Comparison of ENCODE assay signal across 19 mouse cellular contexts in the genomic region with DNA sequence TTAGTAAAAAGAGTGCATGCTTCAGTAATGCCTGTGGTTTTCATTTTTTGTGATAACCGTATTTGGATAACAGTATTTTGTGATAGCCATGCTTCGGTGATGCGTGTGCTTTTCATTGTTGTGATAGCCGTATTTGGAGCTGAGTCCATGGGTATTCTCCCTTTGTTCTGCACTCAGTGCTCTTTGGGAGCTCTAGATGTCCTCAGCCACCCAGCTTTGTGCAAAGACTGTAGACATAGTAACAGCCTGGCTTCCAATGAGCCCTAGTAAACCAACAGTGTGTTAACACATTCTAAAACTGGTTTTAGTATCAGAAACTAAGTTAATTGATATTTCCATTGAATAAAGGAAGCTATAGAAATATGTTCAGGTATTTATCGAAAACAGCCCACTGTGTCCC.
DNase-seq lines count a peak whose midpoint lies in the region; ATAC-seq and TF ChIP-seq lines count a peak whose summit lies in the region.
"Had no signal": no experiment of that assay in that cellular context is flagged by ENCODE, and none has a peak within 500 bp of the region (broad histone marks: within the 10 kb centered on the region; RNA-seq: fewer than 3 reads in every experiment).

No protein-coding gene starts in this region.

- H3K9me3 ChIP-seq in heart, embryonic 16.5 days (replicated peaks; ENCODE audit: control insufficient read depth, low read length) = no peaks in the 10 kb centered on the region
- no peaks in the 10 kb centered on the region for H3K9me3 ChIP-seq in midbrain, postnatal 0 days (ENCODE audit: low read length)
- H3K9me3 ChIP-seq in midbrain, embryonic 13.5 days = no peaks in the 10 kb centered on the region
- H3K9me3 ChIP-seq in stomach, postnatal 0 days (ENCODE audit: control insufficient read depth, low read length) = no peaks in the 10 kb centered on the region
- H3K9me3 ChIP-seq: embryonic facial prominence, embryonic 12.5 days; forebrain, embryonic 15.5 days; heart, embryonic 10.5 days; hindbrain, embryonic 13.5 days; intestine, embryonic 15.5 days had no signal

- 0 out of 2 replicates have a peak, but pooled peaks have one; percentile 41 for ATAC-seq in heart, embryonic 16.5 days (replicated peaks; ENCODE audit: extremely low read depth, insufficient read depth, low FRiP score)
- ATAC-seq in midbrain, postnatal 0 days (ENCODE audit: low FRiP score) = no peak
- ATAC-seq in midbrain, embryonic 13.5 days = no peak
- ATAC-seq in stomach, postnatal 0 days (ENCODE audit: low FRiP score, low TSS enrichment) = no peak
- ATAC-seq: forebrain, embryonic 15.5 days; intestine, embryonic 15.5 days had no signal

- no peak overlapping the region for H3K27ac ChIP-seq in heart, embryonic 16.5 days (ENCODE audit: low read length)
- H3K27ac ChIP-seq in midbrain, postnatal 0 days (ENCODE audit: low read depth, low read length) = no peak overlapping the region
- H3K27ac ChIP-seq in midbrain, embryonic 13.5 days = no peak overlapping the region
- no peak overlapping the region for H3K27ac ChIP-seq in stomach, postnatal 0 days (replicated peaks)
- H3K27ac ChIP-seq: embryonic facial prominence, embryonic 12.5 days; forebrain, embryonic 15.5 days; heart, embryonic 10.5 days; hindbrain, embryonic 13.5 days; intestine, embryonic 15.5 days had no signal

- H3K9ac ChIP-seq in heart, embryonic 16.5 days (ENCODE audit: low read length) = no peak overlapping the region
- no peak overlapping the region for H3K9ac ChIP-seq in midbrain, postnatal 0 days (replicated peaks; ENCODE audit: low read length, poor library complexity, severe bottlenecking)
- H3K9ac ChIP-seq in midbrain, embryonic 13.5 days (replicated peaks) = no peak overlapping the region
- no peak overlapping the region for H3K9ac ChIP-seq in stomach, postnatal 0 days (ENCODE audit: low read length)
- H3K9ac ChIP-seq: embryonic facial prominence, embryonic 12.5 days; forebrain, embryonic 15.5 days; hindbrain, embryonic 13.5 days; intestine, embryonic 15.5 days had no signal

- no peak for TF ChIP-seq CTCF in midbrain, postnatal 0 days (IDR thresholded peaks at IDR 0.05)
- peak; percentile 42 for TF ChIP-seq CTCF in stomach, postnatal 0 days (IDR thresholded peaks at IDR 0.05; ENCODE audit: low read depth)

- H3K36me3 ChIP-seq in heart, embryonic 16.5 days (ENCODE audit: control insufficient read depth, insufficient read depth) = no peaks in the 10 kb centered on the region
- no peaks in the 10 kb centered on the region for H3K36me3 ChIP-seq in midbrain, postnatal 0 days (ENCODE audit: insufficient read depth, low read length)
- no peaks in the 10 kb centered on the region for H3K36me3 ChIP-seq in midbrain, embryonic 13.5 days
- no peaks in the 10 kb centered on the region for H3K36me3 ChIP-seq in stomach, postnatal 0 days (ENCODE audit: control insufficient read depth, insufficient read depth, low read length)
- H3K36me3 ChIP-seq: embryonic facial prominence, embryonic 12.5 days; forebrain, embryonic 15.5 days; G1E; heart, embryonic 10.5 days; hindbrain, embryonic 13.5 days; intestine, embryonic 15.5 days had no signal

- WGBS in heart, embryonic 16.5 days = 58% methylated on average over 5 of the region's 5 CpGs
- 89% methylated on average over 5 of the region's 5 CpGs for WGBS in midbrain, postnatal 0 days
- 85% methylated on average over 5 of the region's 5 CpGs for WGBS in midbrain, embryonic 13.5 days
- WGBS in stomach, postnatal 0 days = 83% methylated on average over 5 of the region's 5 CpGs

- no peak for DNase-seq in heart, adult 9 months (ENCODE audit: low spot score in 2 of 2)
- peak; percentile 8 for DNase-seq in layer of hippocampus, adult 11-12 months (ENCODE audit: low spot score)
- no peak for DNase-seq in layer of hippocampus, adult 18-20 months (ENCODE audit: low spot score in 2 of 2)
- peak; percentile 10 for DNase-seq in midbrain, postnatal 0 days (ENCODE audit: low spot score)
- DNase-seq in stomach, postnatal 0 days (ENCODE audit: low spot score) = no peak
- DNase-seq in urinary bladder, postnatal 14 days (ENCODE audit: low spot score) = no peak
- DNase-seq: adrenal gland, postnatal 10 days; cerebellum, adult 18-20 months; cerebellum, postnatal 14 days; gastrocnemius, postnatal 25 days; heart, postnatal 4 days had no signal

- no peaks in the 10 kb centered on the region for H3K27me3 ChIP-seq in heart, embryonic 16.5 days (ENCODE audit: control insufficient read depth, insufficient read depth, low read length)
- H3K27me3 ChIP-seq in midbrain, postnatal 0 days (ENCODE audit: insufficient read depth, low read length) = no peaks in the 10 kb centered on the region
- H3K27me3 ChIP-seq in midbrain, embryonic 13.5 days = no peaks in the 10 kb centered on the region
- no peaks in the 10 kb centered on the region for H3K27me3 ChIP-seq in stomach, postnatal 0 days (ENCODE audit: control insufficient read depth, insufficient read depth, low read length)
- H3K27me3 ChIP-seq: forebrain, embryonic 15.5 days; hindbrain, embryonic 13.5 days; intestine, embryonic 15.5 days had no signal

- no peak overlapping the region for H3K4me2 ChIP-seq in heart, embryonic 16.5 days (ENCODE audit: low read depth, low read length)
- no peak overlapping the region for H3K4me2 ChIP-seq in midbrain, postnatal 0 days (ENCODE audit: low read depth, low read length, poor library complexity, severe bottlenecking)
- no peak overlapping the region for H3K4me2 ChIP-seq in midbrain, embryonic 13.5 days (replicated peaks)
- no peak overlapping the region for H3K4me2 ChIP-seq in stomach, postnatal 0 days (replicated peaks; ENCODE audit: low read depth)
- H3K4me2 ChIP-seq: embryonic facial prominence, embryonic 12.5 days; forebrain, embryonic 15.5 days; hindbrain, embryonic 13.5 days; intestine, embryonic 15.5 days had no signal

- no peak overlapping the region for H3K4me3 ChIP-seq in heart, embryonic 16.5 days (ENCODE audit: low read length)
- no peak overlapping the region for H3K4me3 ChIP-seq in midbrain, postnatal 0 days (ENCODE audit: low read depth, low read length)
- H3K4me3 ChIP-seq in midbrain, embryonic 13.5 days (replicated peaks) = no peak overlapping the region
- H3K4me3 ChIP-seq in stomach, postnatal 0 days (ENCODE audit: low read depth, low read length) = no peak overlapping the region
- H3K4me3 ChIP-seq: embryonic facial prominence, embryonic 12.5 days; forebrain, embryonic 15.5 days; heart, embryonic 10.5 days; hindbrain, embryonic 13.5 days; intestine, embryonic 15.5 days had no signal

- TF ChIP-seq EP300 in stomach, postnatal 0 days (optimal IDR thresholded peaks at IDR 0.05) = no peak

- H3K4me1 ChIP-seq in heart, embryonic 16.5 days (ENCODE audit: control insufficient read depth, insufficient read depth, low read length) = peaks cover 10% of the 10 kb centered on the region
- H3K4me1 ChIP-seq in midbrain, postnatal 0 days (ENCODE audit: insufficient read depth, low read length) = peaks cover 4% of the 10 kb centered on the region; the same call in 1 of the 2 replicates
- peaks cover 13% of the 10 kb centered on the region for H3K4me1 ChIP-seq in midbrain, embryonic 13.5 days (replicated peaks)
- H3K4me1 ChIP-seq in stomach, postnatal 0 days (replicated peaks; ENCODE audit: control insufficient read depth, insufficient read depth) = no peaks in the 10 kb centered on the region

Comparison
In these comparisons a context has a peak if more than half of its experiments do, and no peak if none do; other contexts are left out.
1. DNase-seq: peak in layer of hippocampus, adult 11-12 months (single experiment) and midbrain, postnatal 0 days (single experiment); none in heart, adult 9 months (0 of 2), layer of hippocampus, adult 18-20 months (0 of 2), stomach, postnatal 0 days (single experiment) and urinary bladder, postnatal 14 days (single experiment).